Mouse (Mus musculus) heart, embryonic 11.5 days (tissue): ENCODE data around the gene Tbc1d9. TPM values are rescaled to one million over a fixed set of nuclear protein-coding genes. Genes with fewer than 3 reads are reported as not detected.

Source experiments
- ATAC-seq: fragments of 200-750 bp; cut with Nextera tagmentation; replicated peaks from 2 replicates; pipeline ENCODE4 v1.8.0; 2017; ENCODE audit warnings: moderate library complexity; ENCODE audit not compliant: insufficient number of reproducible peaks, low FRiP score, low TSS enrichment
- H3K27ac ChIP-seq: fragments of 300-500 bp; sonication (generic); 2 replicates; pipeline ENCODE4 v1.5.1; 2014; ENCODE audit warnings: mild to moderate bottlenecking, low read depth, low read length
- H3K27me3 ChIP-seq: fragments of 300-500 bp; sonication (generic); 2 replicates; pipeline ENCODE4 v1.6.1; 2014; ENCODE audit warnings: mild to moderate bottlenecking, low read length, mixed read lengths; ENCODE audit not compliant: control insufficient read depth, insufficient read depth
- H3K36me3 ChIP-seq: fragments of 300-500 bp; sonication (generic); 2 replicates; pipeline ENCODE4 v1.6.1; 2014; ENCODE audit warnings: mild to moderate bottlenecking, low read length, moderate library complexity, mixed read lengths; ENCODE audit not compliant: control insufficient read depth, insufficient read depth
- H3K4me1 ChIP-seq: fragments of 300-500 bp; sonication (generic); 2 replicates; pipeline ENCODE4 v1.6.1; 2014; ENCODE audit warnings: low read length; ENCODE audit not compliant: control insufficient read depth, insufficient read depth
- H3K4me2 ChIP-seq: fragments of 300-500 bp; sonication (generic); 2 replicates; pipeline ENCODE4 v1.6.1; 2014; ENCODE audit warnings: mild to moderate bottlenecking, moderate library complexity
- H3K4me3 ChIP-seq: fragments of 300-500 bp; sonication (generic); 2 replicates; pipeline ENCODE4 v1.5.1; 2014; ENCODE audit warnings: low read depth, low read length
- H3K9ac ChIP-seq: fragments of 300-500 bp; sonication (generic); 2 replicates; pipeline ENCODE4 v1.6.1; 2014; ENCODE audit warnings: mild to moderate bottlenecking, low read depth, low read length, moderate library complexity
- H3K9me3 ChIP-seq: fragments of 300-500 bp; sonication (generic); replicated peaks from 2 replicates; pipeline ENCODE4 v1.6.1; 2016; ENCODE audit warnings: low read length; ENCODE audit not compliant: control insufficient read depth
- WGBS: fragments of 180-500 bp; shearing (Covaris S2); extraction: QIAGEN DNeasy Blood & Tissue Kit; methylation state at CpG from one replicate; pipeline ENCODE4 v1.1.7; 2014; ENCODE audit not compliant: insufficient replicate concordance; 5-methylcytosine and 5-hydroxymethylcytosine counted together
- polyA plus RNA-seq: library from polyadenylated mRNA; unstranded; fragments of >200 nt; fragmentation: Nextera tagmentation; extraction: Ambion mirVana; gene quantifications from 2 replicates; pipeline ENCODE4 v1.2.1, GENCODE M21; 2014

The Tbc1d9 gene
- polyA plus RNA-seq, 1 experiment from 2014 or later = 1.2 TPM

DNA sequence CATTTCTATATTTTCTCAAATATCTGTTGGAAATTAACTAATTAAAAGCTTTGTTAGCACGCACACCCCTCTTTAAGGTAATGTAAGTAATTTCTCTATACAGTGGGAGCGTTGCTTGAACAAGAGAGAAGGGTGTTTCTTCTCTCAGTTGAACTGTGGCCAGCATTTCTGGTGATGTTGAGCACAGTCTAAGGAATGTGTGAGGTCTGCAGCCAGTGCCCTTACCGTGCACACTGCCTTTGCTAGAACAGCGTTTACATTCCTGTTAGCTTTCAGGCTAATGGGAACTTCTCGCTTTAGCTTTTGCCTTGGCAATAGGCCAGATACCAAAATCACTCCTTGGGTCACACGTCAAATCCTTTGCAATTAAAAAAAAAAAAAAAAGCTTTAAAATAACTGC lies 21.2 kb downstream of the Tbc1d9 start:
- H3K27ac ChIP-seq = no peak overlapping the region
- no peaks in the 10 kb centered on the region for H3K36me3 ChIP-seq
- no peak overlapping the region for H3K9ac ChIP-seq
- no peak overlapping the region for H3K4me2 ChIP-seq
- H3K4me1 ChIP-seq = 0 out of 2 replicates have a peak, but pooled peaks cover 4% of the 10 kb centered on the region
- no peaks in the 10 kb centered on the region for H3K27me3 ChIP-seq
- WGBS = 52% methylated on average over 6 of the region's 6 CpGs
- no peak for ATAC-seq
- H3K4me3 ChIP-seq = no peak overlapping the region
- no peaks in the 10 kb centered on the region for H3K9me3 ChIP-seq

DNA sequence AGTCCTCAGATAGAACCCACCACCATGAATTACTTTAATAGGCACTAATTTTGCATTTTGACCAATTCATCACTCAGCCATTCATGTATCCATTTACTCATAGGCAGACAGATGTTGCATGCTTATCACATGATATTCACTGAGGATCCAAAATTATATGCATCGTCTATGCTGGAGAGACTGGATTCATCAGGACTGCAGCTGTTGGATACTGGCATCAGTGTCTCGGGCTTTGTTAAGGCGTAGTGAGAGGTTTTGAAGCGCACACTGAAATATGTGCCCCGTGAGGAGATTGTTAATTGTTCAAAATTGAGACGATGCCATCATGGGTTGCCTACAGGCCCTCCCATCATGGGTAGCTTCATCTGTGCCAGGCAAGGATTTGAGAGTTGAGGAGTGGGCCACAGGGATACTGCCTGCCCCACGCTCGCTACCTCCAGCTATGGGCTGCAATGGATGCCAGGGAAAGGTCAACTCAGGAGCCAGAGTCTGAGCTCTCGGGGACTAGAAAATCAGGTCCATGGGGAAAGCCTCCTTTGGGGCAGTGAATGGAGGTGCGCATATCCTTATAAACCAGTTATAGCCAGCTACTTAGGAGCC lies 22.3 kb downstream of the Tbc1d9 start:
- H3K4me1 ChIP-seq = 0 out of 2 replicates have a peak, but pooled peaks cover 4% of the 10 kb centered on the region
- H3K27ac ChIP-seq = no peak overlapping the region
- no peaks in the 10 kb centered on the region for H3K9me3 ChIP-seq
- 87% methylated on average over 10 of the region's 10 CpGs for WGBS
- no peak overlapping the region for H3K9ac ChIP-seq
- H3K4me2 ChIP-seq = no peak overlapping the region
- no peak overlapping the region for H3K4me3 ChIP-seq
- H3K27me3 ChIP-seq = no peaks in the 10 kb centered on the region
- no peak for ATAC-seq
- H3K36me3 ChIP-seq = no peaks in the 10 kb centered on the region

DNA sequence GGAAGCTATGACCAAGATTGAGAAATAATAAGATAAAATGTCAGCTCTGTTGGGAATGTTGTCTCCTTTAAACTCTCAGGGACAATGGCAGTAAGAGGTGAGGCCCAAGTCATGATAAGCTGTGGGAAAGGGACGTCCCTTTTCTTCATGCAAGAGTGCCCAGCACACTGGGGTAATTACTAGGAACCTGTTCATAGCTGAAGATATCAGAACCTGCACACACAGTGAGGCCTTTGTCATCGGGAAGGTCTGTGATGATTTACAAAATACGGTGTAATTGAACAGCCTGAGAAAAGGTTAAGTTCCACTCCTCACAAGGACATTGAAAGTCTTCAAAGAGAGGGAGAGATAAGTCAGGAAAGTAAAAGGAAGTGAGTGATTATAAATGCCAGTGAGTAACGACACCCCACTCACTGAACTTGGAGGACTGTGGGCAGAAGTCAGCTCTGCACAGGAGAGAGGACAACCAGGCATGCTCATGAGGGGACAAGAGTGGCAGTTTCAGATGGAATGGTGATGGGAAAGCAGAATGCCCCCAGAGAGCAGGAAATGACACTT lies 24.5 kb downstream of the Tbc1d9 start:
- H3K9ac ChIP-seq = no peak overlapping the region
- no peak overlapping the region for H3K4me3 ChIP-seq
- no peak for ATAC-seq
- 48% methylated on average over 4 of the region's 4 CpGs for WGBS
- H3K9me3 ChIP-seq = no peaks in the 10 kb centered on the region
- H3K27me3 ChIP-seq = no peaks in the 10 kb centered on the region
- no peak overlapping the region for H3K27ac ChIP-seq
- no peaks in the 10 kb centered on the region for H3K36me3 ChIP-seq
- no peak overlapping the region for H3K4me2 ChIP-seq
- H3K4me1 ChIP-seq = no peaks in the 10 kb centered on the region

DNA sequence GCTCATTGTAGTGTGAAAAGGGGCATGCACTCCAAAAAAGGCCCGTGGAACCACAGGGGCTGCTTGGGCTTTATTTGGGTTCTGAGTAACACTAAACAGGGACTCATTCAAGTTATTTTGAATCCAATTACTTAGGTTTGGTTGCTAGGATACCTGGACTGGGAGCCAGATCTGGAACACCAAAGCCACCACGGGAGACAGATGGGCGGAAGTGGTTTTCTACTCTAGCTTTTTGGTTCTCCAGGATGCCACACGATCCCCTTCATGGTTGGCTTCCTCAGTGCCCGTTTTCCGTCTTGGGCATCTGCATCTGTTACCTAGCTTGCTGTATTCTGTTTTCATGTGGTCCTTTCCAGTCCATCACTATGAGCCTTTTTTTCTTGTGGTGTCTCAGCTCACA lies 30.9 kb downstream of the Tbc1d9 start:
- no peaks in the 10 kb centered on the region for H3K27me3 ChIP-seq
- peaks cover 8% of the 10 kb centered on the region; the same call in 1 of the 2 replicates for H3K4me1 ChIP-seq
- 78% methylated on average over 6 of the region's 6 CpGs for WGBS
- H3K9me3 ChIP-seq = no peaks in the 10 kb centered on the region
- H3K9ac ChIP-seq = no peak overlapping the region
- no peaks in the 10 kb centered on the region for H3K36me3 ChIP-seq
- no peak overlapping the region for H3K27ac ChIP-seq
- no peak for ATAC-seq
- H3K4me3 ChIP-seq = no peak overlapping the region
- no peak overlapping the region for H3K4me2 ChIP-seq

DNA sequence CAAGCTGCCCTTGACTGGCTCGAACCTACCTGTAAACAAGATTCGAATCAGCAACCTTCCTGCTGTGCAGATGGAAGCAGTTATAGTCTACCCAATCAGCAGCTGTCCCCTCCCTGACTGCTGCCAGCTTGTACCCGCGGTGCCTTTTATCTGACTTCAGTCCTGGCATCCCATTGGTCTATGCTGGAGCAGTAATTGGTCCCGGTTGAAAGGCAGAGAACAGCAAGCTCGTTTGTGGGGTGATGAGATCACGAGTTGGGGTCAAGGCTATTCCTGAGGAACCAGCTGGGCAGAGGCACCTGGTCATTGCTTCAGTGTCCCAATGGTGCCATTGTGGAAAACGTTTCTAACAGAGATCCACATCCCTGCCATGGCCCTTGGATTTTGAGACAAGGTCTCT lies 34.6 kb downstream of the Tbc1d9 start:
- Histone ChIP-seq H3K27ac (no peak overlapping the region), H3K36me3 (no peaks in the 10 kb centered on the region)
- WGBS = 67% methylated on average over 8 of the region's 8 CpGs

DNA sequence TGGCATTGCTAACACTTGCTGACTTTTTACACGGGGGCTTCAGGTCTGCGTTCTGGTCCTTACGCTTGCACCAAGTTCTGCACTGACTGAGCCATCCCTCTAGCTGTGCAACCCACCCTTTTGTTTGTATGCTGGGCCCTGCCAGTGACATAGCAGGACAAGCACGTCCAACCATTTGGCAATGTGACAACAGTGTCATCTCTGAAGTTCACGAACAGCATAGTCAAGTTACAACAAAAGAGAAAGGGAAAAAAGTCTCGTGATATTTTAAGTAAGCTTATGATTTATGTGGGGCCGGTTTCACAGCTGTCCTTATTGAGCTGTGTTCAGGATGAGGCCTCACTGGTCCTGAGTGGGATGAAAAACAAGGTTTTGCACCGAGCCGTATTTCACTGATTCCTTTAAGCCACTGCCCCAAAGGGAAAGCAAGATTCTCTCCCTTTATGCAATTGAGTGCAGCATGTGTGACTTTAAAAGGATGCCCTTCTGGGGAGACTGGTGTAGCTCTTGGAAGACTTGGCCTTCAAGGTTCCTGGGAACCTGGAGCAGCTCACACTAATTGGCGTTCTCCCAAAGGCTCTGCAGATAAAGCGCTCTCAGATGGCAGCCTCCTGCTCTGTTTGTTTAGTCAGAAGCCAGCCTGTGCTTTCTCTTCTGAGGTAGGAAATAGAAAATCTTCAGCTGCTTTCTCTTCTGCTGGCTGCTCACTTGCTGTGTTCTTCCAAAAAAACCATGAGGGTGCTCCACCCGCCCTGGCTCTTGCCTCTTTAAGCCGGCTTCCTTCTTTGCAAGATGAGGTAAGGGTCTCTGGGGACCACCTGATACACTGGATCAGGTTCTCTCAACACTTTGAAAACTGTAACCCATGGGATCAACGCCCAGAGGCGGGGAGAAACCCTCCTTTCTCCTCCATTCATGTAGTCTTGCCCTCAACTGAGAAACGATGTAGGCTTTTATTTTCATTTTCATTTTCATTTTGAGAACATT lies 35.3 kb downstream of the Tbc1d9 start:
- Histone ChIP-seq H3K4me2 (no peak overlapping the region), H3K4me3 (no peak overlapping the region), H3K4me1 (peaks cover 8% of the 10 kb centered on the region; the same call in 1 of the 2 replicates), H3K27me3 (no peaks in the 10 kb centered on the region), H3K27ac (no peak overlapping the region), H3K36me3 (no peaks in the 10 kb centered on the region), H3K9ac (no peak overlapping the region), H3K9me3 (no peaks in the 10 kb centered on the region)
- ATAC-seq = no peak
- 65% methylated on average over 16 of the region's 16 CpGs for WGBS

More for the DNA sequence above, 34.6 kb downstream of the Tbc1d9 start:
- Histone ChIP-seq H3K4me3 (no peak overlapping the region), H3K4me2 (no peak overlapping the region), H3K4me1 (peaks cover 8% of the 10 kb centered on the region; the same call in 1 of the 2 replicates), H3K9ac (no peak overlapping the region), H3K27me3 (no peaks in the 10 kb centered on the region), H3K9me3 (no peaks in the 10 kb centered on the region)
- ATAC-seq = no peak

DNA sequence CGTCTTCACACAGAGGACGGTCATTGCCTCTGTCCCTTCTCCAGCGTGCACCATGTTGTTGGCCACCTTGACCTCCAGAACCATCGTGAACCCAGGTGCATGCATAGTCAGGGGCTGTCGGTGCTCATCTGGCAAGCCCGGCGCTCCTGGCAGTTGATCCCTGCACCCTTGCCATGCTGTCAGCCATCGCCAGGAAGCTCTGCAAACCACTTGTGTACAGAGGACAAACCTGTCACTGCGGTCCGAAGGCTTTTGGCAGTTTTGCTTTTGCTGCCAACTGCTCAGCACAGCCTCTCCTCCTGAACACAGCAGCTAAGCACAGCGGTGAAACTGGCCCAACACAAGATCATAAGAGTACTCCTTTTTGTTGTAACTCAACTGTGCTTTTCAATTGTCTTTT lies 37.8 kb downstream of the Tbc1d9 start:
- H3K27me3 ChIP-seq = no peaks in the 10 kb centered on the region
- H3K4me1 ChIP-seq = peaks cover 11% of the 10 kb centered on the region
- H3K27ac ChIP-seq = no peak overlapping the region
- ATAC-seq = no peak
- no peak overlapping the region for H3K4me2 ChIP-seq
- H3K36me3 ChIP-seq = no peaks in the 10 kb centered on the region
- no peaks in the 10 kb centered on the region for H3K9me3 ChIP-seq
- no peak overlapping the region for H3K4me3 ChIP-seq
- WGBS = 86% methylated on average over 11 of the region's 11 CpGs
- no peak overlapping the region for H3K9ac ChIP-seq

DNA sequence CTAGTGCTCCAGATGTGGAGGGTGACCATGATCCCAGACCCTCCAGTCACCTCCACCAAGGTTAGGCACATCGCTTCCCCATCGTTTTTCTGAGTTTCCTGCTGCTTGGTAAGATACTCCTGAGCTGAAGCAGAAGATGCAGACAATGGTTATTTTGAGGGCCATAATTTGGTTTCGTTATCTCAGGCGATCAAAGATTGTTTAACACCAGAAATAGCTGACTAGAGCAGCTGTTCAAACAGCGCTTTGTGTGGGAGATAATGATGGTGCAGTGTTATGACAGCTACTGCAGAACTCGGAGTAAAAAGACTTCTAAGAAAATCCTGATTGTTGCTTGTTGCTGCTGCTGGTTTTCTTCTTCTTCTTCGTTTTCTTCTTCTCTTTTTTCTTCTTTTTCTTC lies 40.8 kb downstream of the Tbc1d9 start:
- peaks cover 4% of the 10 kb centered on the region; the same call in 1 of the 2 replicates for H3K4me1 ChIP-seq
- 63% methylated on average over 7 of the region's 7 CpGs for WGBS
- H3K36me3 ChIP-seq = no peaks in the 10 kb centered on the region
- H3K4me2 ChIP-seq = no peak overlapping the region
- H3K4me3 ChIP-seq = no peak overlapping the region
- H3K27ac ChIP-seq = no peak overlapping the region
- no peaks in the 10 kb centered on the region for H3K27me3 ChIP-seq
- H3K9ac ChIP-seq = no peak overlapping the region
- ATAC-seq = no peak
- no peaks in the 10 kb centered on the region for H3K9me3 ChIP-seq
